ENCODE assay signal across 9 mouse cellular contexts in genomic region chr5:141852175-141852574, GRCm38 (mm10).
DNase-seq lines count a peak whose midpoint lies in the region; ATAC-seq lines count a peak whose summit lies in the region.
"Had no signal": no experiment of that assay in that cellular context is flagged by ENCODE, and none has a peak within 500 bp of the region (broad histone marks: within the 10 kb centered on the region; RNA-seq: fewer than 3 reads in every experiment).

No protein-coding gene starts in this region.

- 53% methylated on average over 8 of the region's 8 CpGs for WGBS in liver, embryonic 16.5 days (ENCODE audit: insufficient replicate concordance)

- peak; percentile 2 to 5 for DNase-seq in heart, adult 18-20 months
- no peak for DNase-seq in heart, adult 11 months
- DNase-seq in adrenal gland, postnatal 25 days = peak; percentile 23
- peak; percentile 65 for DNase-seq in kidney, adult 11 months
- DNase-seq in layer of hippocampus, postnatal 36 days = no peak
- no peak for DNase-seq in B cell, adult 2 months

- H3K9me3 ChIP-seq in liver, embryonic 16.5 days (replicated peaks; ENCODE audit: control insufficient read depth, low read length) = no peaks in the 10 kb centered on the region

- no peaks in the 10 kb centered on the region for H3K36me3 ChIP-seq in liver, embryonic 16.5 days (ENCODE audit: control insufficient read depth, insufficient read depth)

- H3K27me3 ChIP-seq in liver, embryonic 16.5 days (ENCODE audit: control insufficient read depth, insufficient read depth, low read depth, low read length) = no peaks in the 10 kb centered on the region

- no peak overlapping the region for H3K4me2 ChIP-seq in liver, embryonic 16.5 days (ENCODE audit: low read depth, low read length)

- H3K9ac ChIP-seq in liver, embryonic 16.5 days (ENCODE audit: low read depth, low read length) = no peak overlapping the region

- H3K27ac ChIP-seq in liver, embryonic 16.5 days (ENCODE audit: low read length) = no peak overlapping the region
- H3K27ac ChIP-seq: heart, adult 2 months had no signal

- no peak overlapping the region for H3K4me3 ChIP-seq in liver, embryonic 16.5 days (ENCODE audit: low read depth, low read length)
- H3K4me3 ChIP-seq: heart, adult 2 months had no signal

- ATAC-seq in liver, embryonic 16.5 days (ENCODE audit: low read depth) = peak; percentile 91
- no peak for ATAC-seq in cerebellum, adult (ENCODE audit: insufficient number of reproducible peaks, low FRiP score, low TSS enrichment)

- H3K4me1 ChIP-seq in liver, embryonic 16.5 days (ENCODE audit: control insufficient read depth, low read depth, low read length) = no peaks in the 10 kb centered on the region; the same call in 1 of the 2 replicates

Comparison
In these comparisons a context has a peak if more than half of its experiments do, and no peak if none do; other contexts are left out.
1. DNase-seq: peak in heart, adult 18-20 months (2 of 2), adrenal gland, postnatal 25 days (single experiment) and kidney, adult 11 months (single experiment); none in heart, adult 11 months (single experiment), layer of hippocampus, postnatal 36 days (0 of 2) and B cell, adult 2 months (0 of 2).